Mouse (Mus musculus) cortical plate, adult 2 months (tissue): ENCODE measurements at regions not wholly inside any gene's neighbourhood (a gene's known extent, or its start where the extent isn't known, plus 50 kb on each side); places are given as distances from the start of the nearest gene placed in this dataset.

ENCODE experiments used
- CTCF ChIP-seq: fragments of 200-500 bp; IDR thresholded peaks from 2 replicates; pipeline ENCODE4 v1.5.1; 2011; ENCODE audit warnings: mild to moderate bottlenecking, control low read depth, low read length; ENCODE audit not compliant: insufficient read depth; ENCODE audit errors: extremely low read depth
- POLR2A ChIP-seq: fragments of 200-500 bp; IDR thresholded peaks from 2 replicates; pipeline ENCODE4 v1.6.1; 2011; ENCODE audit warnings: mild to moderate bottlenecking, low read length, control low read depth; ENCODE audit not compliant: insufficient read depth; ENCODE audit errors: extremely low read depth

- no peak for TF ChIP-seq CTCF
- TF ChIP-seq POLR2A = no peak
Observed at GRCm38 (mm10) chr13:25858207-25858606, 587.9 kb upstream of the Nrsn1 start.
